Mouse (Mus musculus) ovary, postnatal 36 days (tissue): ENCODE results near the gene Kmt2c.
A peak's percentile ranks its signal among the peaks of the same experiment; 100 is the strongest.

ENCODE experiments used
- DNase-seq: peaks from one replicate; pipeline ENCODE4 v3.0.0; 2022; ENCODE audit warnings: low spot score, mixed read lengths

The Kmt2c gene

DNA sequence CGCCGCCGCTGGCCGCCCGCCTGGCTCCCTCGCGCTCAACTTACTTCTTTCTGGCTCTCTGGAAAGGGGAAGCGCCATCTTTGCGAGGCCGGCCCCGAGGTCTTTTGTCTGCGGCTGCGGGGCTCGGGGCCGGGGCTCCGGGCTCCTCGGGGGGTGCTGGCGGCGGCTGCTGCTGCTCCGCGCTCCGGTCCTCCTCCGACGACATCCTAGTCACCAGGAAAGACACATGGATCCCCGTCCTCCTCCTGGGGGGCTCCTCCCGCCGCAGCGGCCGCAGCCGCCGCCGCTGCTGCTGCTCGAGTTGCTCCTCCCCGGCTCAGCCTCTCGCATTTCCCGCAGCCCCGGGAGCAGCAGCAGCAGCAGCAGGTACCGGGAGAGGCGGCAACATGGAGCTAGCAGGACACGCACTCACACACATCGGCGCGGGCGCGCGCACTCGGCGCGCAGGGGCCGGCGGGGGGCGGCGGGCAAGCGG, at the start of gene Kmt2c:
Gene Kmt2c, minus strand, starts transcription at position 438 of the 475 bp plus-strand sequence.
- DNase-seq: no peak

DNA sequence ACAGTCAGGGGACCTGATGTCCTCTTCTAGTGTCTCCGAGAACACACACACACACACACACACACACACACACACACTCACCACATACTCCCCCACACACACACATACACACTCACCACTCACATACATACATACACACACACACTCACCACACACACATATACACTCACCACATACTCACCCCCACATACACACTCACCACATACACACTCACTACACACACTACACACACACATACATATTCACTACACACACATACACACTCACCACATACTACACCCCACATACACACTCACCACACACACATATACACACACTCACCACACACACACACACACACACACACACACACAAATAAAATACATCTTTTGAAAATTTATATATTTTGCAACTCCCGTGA, 48.3 kb upstream of the Kmt2c start:
- DNase-seq: no peak

DNA sequence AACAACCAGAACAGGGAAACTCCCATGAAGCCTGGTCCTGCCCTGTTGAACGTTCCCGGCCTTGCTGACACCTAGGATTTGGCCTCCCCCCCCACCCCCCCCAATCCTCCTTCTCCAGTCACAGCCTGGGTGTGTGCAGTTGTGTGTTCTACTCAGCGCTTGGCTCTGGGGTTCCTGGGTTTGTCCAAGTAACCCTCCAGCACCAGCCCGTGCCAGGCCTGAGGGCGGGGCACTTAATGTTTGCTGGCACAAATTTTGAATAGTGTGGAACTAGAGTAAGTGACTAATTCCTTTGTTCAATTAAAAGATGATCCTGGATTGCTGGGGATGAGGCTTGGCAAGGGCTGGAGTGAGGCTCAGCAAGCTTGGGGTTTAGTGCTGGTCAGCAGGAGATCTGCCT, 46.0 kb upstream of the Kmt2c start:
- no peak for DNase-seq

DNA sequence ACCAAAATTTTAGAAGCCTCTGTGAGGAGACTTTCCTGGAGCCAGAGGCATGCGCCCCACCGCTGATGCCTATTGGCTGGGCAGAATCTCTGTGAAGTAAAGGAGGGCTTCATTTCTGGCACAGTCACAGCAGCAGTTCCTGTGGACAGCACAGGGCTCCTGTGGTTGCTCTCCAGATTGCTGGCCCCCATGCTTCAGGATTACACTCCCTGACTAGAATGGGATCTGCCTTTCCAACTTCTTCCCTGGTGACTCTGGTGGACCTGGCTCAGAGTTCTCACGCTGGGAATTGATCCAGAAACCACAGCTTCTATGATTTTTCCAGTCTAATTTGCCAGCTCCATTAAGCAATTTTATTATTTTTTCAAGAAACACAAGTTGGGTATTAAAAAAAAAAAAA, 45.5 kb upstream of the Kmt2c start:
- no peak for DNase-seq

DNA sequence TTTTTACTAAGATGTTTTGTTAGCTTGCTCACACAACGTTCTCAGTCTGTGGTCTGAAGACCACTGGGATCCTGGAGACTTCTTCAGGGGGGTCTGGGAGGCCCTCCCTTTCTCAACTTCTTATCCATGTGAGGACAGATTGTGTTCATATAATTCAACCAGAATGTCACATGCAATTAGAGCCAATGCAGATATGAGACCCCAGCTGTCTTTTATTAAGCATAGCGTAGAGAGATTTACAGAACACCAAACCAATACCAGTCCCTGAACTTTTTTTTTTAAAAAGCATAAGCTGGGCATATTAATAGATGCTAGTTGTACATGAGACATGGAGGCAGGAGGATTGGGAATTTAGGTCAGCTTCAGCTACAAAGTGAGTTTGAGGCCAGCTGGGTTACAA, 43.1 kb upstream of the Kmt2c start:
- no peak for DNase-seq

DNA sequence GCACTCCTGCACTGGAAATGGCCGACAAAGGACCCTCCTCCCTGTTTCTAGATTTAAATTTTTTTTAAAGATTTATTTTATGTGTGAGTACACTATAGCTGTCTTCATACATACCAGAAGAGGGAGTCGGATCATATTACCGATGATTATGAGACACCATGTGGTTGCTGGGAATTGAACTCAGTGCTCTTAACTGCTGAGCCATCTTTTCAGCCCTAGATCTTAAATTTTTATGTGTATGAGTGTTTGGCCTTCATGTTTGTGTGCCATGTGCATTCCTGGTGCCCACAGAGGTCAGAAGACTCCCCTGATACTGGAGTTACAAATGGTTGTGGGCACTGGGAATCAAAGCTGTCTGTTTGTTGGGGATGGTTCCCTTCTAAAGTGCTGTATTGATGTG, 42.3 kb upstream of the Kmt2c start:
- no peak for DNase-seq

DNA sequence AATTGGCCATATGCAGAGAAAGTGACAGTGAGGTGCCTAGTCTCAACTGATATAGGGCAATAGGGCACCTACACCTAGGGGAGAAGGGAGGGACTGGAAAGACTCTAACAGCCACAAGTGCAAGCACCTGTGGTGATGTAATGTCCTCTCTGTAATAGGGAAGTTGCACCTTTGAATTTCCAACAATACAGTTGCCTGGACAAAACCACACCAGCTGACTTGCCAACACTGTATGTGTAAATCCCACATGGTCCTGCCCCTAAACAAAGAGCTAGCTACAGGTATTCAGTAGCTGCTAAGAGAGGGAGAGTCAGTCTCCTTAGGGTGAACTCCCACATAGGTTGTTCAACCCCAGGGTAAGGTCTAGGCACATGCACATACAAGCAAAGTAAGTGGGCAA, 41.8 kb upstream of the Kmt2c start:
- DNase-seq: no peak

DNA sequence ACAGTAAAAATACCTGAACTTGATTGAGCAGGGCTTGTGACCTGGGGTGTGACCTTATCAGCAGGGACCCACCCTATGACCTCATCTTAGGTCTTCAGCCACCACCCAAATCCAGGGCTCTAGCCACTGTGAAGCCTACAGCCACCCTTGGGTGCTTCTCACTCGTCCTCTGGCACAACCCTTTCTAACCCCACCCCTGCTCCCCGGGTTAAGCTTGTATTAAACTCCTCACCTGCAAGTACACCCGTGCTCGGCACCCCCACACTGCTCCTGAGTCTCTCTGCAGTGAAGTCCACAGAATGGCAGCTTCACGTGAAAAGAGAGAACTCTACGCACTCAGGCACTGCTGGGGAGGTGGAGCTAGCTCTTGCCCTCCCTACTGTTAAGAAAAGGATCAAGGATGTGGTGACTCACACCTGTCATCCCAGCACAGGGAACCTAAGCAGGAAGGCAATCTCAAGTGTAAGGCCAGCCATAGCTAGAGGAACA, 38.4 kb upstream of the Kmt2c start:
- DNase-seq: no peak

DNA sequence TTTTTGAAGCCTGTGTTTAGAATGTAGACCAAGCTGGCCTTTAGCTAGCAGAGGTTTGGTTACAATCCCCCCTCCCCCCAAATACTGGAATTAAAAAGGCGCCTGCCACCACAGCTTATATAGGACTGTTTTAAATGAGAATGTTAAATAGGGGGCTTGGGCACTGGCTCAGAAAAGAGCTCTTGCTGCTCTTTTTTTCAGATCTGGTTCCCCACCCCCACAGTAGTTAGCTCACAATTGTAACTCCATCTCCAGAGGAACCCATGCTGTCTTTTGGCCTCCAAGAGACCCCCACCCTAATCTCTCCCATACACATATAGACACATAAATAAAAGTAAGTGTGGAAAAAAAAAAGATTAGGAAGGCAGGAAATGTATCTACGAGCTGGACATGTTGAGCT, 37.9 kb upstream of the Kmt2c start:
- no peak for DNase-seq

DNA sequence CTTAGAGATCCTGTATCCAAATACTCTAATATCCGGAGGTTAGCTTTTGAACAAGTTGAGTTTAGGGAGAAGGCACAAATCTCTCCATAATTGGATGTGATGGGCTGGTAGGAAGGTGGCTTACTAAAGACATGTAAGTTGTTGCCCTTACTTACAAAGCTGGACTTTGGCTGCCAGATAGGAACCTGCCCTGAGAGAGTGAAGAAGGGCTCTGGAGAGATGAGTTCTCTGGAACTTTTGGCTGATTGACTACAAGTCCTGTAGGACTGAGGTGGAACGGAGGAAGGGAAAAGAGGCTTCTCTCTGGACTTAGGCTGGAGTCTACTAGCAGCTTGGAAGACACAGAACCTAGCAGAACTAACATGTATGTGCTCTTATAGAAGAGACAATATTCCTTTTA, 37.0 kb upstream of the Kmt2c start:
- no peak for DNase-seq

DNA sequence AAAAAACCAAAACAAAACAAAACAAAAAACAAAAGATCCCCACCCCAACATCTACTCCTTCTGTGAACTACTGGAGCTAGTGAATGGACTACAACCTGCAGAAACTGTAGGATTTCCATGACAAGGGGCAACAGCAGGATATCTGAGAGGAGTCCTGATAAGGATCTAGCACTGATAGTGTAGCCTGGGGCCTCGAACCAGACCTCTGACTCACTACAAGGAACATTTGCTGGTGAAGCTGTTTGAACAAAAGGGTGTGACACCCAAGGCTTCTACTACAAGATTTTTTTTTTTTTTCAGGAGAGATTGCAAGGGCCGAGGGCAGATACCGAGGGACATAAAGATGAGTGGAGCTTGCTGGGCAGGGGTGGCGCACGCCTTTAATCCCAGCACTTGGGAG, 34.7 kb upstream of the Kmt2c start:
- no peak for DNase-seq

DNA sequence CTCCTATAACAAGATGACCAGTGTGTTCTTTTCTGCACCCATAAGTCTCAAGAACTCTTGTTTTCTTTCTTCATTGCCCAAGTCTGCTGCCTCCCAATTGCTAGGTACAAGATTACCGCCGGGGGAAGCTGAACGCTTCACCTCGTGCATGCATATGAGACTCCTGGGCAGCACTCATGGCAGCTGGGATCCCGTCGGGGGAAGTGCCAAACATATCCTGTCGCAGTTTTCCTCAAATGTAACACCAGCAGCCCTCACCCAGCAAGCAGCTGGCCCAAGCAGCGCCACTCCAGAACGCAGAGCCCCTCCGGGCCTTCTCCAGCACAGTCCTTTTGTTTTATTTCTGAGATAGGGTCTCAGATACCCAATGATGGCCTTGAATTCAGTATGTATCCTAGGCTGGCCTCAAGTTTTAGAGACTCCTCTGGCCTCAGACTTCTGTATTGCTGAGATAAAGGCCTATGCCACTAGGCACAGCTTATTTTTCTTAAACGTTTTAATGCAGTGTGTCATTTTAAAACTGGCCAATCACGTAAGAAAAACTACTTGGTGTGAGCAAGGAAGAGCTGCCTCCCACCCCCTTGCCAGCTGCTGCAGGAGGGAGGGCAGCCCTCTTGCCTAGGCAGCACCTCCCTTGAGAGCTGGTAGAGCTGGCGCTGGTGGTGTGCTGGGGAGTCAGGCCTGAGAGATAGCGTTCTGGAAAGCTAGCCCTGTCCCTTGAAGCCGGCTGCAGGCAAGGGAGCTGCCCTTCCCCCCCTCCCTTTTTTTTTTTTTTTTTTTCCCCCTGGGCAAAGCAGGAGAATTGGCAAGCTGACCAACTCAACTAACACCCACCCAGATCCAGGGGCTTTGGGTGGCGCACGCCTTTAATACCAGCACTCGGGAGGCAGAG, 33.9 kb upstream of the Kmt2c start:
- DNase-seq: no peak

DNA sequence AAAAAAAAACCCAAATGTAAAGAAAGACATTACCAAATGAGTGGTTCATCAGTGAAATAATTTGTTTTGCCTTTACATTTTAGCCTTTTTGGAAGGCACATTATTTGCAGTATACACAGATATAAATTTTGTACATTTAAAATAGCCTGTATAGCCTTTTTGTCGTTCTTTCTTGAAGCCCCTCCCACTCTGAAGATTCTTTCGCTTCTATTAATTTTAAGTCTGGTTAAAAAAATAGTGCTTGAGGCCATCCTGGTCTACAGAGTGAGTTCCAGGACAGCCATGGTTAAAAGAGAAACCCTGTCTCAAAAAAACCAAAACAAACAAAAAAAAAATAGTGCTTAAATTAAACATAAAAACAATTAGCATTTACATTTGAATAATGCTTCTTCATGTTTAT, 32.0 kb upstream of the Kmt2c start:
- DNase-seq: no peak

DNA sequence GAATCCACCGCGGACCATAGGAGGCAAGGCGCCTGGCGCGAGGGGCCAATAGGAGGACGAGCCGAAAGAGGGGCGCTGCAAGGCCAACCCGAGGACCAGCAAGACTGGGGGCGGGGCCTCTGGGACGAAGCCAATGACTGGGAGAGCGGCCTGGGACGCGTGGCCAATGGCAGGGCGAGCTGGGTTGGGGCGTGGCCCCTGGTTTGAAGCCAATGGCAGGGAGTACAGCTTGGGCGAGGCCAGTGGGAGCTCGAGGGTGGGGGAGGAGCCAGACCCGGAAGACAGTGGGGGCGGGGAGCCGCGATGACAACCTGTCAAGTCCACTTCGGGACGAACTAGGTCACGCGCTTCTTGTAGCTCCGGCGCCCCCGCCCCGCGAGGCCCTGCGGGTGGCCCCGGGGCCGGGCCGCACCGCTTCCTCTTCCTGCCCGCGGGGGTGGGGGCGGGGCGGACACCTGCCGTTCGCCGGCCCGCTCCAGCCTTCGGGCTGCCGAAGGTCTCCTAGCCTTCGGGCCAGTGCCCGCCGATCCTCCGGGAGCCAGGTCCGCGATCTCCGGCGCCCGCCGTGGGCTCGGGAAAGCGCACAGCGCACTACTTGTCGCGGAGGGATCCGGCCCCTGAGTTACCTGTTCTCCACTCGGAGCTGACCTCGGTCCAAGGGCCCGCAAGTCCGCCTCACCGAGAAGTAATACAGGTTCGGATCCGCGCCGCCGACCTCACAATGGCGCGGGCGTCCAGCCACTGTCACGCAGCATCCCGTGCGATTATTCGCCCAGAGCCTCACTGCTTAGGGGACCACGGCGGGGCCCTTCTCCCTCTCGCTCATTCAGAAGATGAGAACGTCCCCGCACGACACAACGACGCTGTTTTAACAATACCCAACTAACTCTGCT, 31.2 kb upstream of the Kmt2c start:
- peak; percentile 100 for DNase-seq

DNA sequence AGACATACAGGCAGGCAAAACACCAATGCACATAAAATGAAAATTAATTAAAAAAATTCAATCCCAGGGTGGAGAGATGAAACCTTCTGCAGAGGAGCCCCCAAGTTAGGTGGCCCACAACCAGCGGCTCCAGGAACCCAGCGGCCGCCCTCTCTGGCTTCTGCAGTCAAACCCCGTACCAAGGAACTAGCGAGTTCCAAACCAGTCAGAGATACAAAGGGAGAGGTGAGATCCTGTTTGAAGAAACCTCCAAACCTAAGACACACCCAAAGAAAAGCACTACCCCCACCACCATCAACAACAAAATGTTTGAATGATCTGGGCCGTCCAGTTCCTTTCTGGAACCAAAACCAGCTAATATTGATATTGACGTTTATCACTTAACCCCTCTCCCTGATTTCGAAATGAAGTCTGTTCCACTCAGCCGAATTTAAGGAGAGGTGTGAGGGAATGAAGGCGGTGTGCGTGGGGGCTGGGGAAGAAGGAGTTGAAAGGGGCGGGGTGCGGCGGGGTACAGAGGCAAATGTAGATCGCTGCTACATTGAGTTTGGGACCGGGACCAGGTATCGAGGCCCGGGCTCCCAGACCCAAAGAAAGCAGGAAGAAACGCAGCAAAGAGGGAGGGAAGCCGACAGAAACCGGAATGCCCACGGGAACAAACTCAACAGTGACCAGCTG, 30.4 kb upstream of the Kmt2c start:
- DNase-seq: no peak

DNA sequence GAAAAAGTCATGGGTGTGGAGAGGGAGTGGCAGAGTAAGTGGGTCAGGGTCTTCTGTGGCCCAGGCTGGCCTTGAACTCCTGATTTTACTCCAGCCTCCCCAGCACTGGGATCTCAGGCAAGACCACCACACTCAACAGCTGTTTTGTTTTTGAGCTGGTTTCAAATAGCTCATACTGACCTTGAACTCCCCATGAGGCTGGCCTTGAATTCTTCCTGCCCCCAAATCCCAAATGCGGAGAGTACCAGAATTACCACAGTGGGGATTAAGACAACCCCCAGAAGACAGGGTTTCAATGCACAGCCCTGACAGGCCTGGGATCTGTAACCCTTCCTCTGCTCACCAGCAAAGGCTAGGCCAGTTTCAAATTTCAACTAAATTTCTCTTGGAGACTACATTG, 29.4 kb upstream of the Kmt2c start:
- DNase-seq: no peak

DNA sequence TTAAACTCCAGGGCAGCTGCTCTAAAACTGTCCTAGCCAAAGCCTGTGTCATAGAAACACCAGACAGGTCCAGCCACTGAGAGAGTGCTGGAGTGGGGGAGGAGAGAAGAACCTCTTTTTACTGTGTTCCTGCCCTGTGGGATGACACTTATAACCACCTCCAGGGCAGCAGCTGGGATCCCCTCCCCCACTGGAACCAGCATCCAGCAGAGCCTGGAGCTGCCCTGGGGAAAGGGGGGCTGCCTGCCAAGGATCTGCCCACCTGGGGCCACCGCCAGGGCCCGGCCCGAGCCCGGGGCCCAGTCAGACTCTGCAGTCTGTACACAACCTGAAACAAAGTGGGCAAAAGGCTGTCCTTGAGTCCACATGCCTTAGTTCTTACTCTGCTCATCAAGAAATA, 28.3 kb upstream of the Kmt2c start:
- DNase-seq: peak; percentile 33

DNA sequence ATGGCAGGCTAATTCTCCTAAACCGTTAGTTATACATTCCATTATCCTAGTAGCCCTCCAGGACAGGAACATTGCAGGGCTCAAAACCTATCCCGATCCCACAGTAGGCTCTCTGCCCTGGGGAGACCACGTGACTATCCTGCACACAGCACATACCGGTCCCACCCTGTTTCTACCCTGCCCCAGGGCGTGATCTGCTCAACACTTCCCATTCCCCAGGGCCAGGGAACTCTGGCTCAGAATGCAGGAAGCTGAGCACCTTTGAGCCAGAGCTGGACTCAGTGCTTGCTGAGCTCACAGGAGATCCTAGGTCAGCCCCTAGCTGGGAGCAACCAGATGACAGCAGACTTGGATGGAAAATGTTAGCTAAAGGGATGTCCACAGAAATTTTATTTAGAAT, 27.5 kb upstream of the Kmt2c start:
- DNase-seq: peak; percentile 10

DNA sequence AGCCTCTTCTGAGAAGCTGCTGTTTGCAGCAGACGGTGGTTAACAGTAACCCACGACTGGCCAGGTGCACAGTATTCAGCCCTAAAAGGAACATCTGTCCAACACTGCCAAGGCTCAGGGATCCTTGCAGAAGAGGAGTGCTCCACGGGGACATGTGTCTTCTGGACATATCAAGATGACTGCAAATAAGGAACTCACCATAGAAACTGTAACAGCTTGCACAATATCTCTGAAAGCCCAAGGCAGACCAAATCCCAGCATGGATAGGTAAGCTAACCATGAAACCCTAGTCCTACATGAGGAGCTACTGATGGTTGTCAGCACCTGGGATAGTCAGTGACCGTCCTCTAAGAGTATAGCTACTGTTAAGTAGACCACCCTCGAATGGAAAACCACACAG, 22.9 kb upstream of the Kmt2c start:
- DNase-seq: no peak

DNA sequence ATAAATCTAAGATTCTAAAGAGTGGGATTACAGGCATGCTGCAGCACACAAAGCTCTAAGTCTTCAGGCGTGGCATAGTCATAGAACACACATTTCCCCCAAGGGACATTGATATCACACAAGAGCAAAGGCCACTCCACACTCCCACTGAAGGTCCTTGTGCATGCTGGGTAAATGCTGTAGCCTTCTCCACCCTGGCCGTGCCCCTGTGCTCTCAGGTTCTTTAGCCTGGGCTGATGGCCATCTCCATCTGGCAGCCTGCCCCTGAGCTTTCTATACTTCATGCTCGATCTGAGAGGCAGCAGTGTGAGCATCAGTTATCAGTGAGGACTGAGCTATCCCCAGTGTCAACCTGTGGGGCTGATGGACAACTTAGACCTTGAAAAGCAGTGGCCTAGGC, 21.2 kb upstream of the Kmt2c start:
- DNase-seq: no peak

DNA sequence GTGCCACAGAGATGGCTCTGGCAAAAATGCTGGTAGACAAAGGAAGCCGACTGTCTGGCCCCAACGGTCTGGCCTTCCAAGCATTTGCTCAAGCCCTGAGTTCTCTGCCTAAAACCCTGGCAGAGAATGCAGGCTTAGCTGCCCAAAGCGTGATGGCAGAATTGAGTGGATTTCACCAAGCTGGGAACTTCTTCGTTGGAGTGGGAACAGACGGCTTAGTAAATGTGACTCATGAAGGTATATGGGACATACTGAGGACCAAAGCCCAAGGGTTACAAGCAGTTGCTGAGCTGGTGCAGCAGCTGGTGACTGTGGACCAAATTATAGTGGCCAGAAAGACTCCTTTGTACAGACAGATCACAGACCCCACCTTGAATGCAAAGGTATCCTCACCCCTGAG, 19.0 kb upstream of the Kmt2c start:
- no peak for DNase-seq

DNA sequence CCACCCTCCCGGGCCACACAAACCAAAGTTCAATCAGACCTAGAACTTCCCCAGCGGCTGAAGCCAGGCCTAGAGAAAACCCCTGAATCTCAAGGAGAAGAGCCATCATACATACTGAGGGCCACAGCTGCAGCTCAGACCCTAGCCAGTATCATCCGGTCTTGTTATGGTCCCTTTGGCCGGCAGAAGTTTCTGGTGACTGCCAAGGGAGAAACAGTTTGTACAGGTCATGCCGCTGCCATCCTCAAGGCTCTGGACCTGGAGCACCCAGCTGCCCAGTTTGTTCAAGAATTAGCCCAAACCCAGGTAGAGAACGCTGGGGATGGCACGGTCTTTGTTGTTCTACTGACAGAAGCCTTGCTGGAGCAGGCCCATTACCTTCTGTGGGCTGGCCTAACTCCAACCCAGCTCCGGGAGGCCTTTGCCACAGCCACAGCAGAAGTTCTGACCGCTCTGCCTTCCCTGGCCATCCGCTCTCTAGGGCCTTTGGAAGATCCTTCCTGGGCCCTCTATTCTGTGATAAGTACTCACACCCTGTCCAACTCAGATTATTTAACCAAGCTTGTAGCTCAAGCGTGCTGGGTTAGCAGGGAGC, 17.8 kb upstream of the Kmt2c start:
- no peak for DNase-seq
